Mouse (Mus musculus) MN1 (cell line): ENCODE measurements at regions not wholly inside any gene's neighbourhood (a gene's known extent, or its start where the extent isn't known, plus 50 kb on each side); places are given as distances from the start of the nearest gene placed in this dataset.

Source experiments
- DNase-seq: peaks from one replicate; pipeline ENCODE4 v3.0.0-alpha.2; 2016; ENCODE audit warnings: low spot score

GRCm38 (mm10) chr6:94413987-94414360 lies 86.2 kb upstream of the Slc25a26 start:
- DNase-seq, result no peak

DNA sequence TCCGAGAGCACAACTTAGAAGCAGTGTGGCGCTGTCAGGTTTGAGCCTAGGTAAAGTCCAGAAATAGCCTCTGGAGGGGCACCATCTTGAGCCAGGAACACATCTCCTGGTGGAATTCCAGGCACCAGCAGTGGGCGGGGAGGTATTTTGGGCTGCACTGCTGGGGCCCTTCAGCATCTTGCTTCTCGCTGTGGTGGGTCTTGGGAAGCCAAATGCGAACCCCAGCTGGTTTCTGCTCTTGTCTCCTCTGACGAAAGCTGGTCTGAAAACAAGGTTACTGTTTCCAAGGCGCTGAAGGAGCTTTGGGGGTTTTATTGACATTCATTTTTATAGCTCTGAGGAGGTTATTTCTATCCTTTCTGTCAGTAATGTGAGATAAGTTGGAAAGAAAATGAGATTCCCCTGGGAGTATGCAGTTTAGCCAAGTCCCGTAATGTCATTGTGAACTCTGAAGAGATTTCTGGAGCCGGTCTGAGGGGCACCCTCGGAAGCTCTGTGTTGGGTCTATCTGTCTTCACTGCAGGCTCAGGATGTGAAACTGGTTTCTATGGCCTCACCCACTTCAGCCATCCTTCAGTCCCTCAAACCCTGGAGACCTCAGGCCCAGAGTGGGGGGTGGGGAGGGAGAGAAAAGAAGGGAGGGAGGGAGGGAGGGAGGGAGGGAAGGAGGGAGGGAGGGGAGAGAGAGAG lies 86.7 kb upstream of the Slc25a26 start:
- DNase-seq, result no peak

DNA sequence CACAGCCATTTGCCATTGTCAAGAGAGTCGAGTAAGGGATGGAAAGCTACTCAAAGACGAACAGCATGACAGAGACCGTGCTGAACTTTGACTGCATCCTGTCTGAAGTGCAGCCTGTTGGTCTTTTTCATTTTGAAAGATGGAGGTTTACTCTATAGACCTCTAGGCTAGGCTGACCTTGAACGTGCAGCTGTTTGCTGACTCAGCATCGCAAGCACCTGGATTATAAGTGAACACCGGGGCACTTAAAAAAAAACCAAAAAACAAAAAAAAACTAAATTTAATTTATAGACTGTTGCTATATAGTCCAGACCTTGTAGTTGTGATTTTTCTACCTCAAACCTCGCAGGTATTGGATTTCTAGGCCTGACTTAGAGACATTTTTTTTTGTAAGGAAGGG lies 87.8 kb upstream of the Slc25a26 start:
- no peak for DNase-seq

DNA sequence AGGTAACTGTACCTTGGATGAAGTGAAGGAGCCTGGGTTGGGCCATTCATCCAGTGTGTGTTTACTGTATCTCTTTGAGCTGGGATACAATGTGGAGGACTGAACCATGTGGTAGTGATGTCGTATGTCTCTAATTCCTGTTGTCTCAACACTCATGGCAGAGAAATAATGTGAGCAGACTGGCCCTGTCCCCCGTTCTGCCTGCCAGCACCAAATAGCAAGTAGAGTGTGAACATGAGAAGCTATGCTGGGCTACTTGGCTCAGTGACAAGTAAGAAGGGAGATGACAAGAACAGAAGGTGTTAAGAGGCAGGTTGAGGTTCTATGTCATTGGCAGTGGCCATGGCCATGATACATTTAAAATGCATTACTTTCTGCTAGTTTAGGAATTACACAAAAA lies 89.7 kb upstream of the Slc25a26 start:
- DNase-seq, result no peak

- DNase-seq, result no peak
These were observed 91.1 kb upstream of the Slc25a26 start for GRCm38 (mm10) chr6:94408996-94409395.

GRCm38 (mm10) chr6:94407751-94408150 lies 92.4 kb upstream of the Slc25a26 start:
- DNase-seq, result no peak

- peak; percentile 70 for DNase-seq
These were observed 94.6 kb upstream of the Slc25a26 start for GRCm38 (mm10) chr6:94405371-94406076.

DNA sequence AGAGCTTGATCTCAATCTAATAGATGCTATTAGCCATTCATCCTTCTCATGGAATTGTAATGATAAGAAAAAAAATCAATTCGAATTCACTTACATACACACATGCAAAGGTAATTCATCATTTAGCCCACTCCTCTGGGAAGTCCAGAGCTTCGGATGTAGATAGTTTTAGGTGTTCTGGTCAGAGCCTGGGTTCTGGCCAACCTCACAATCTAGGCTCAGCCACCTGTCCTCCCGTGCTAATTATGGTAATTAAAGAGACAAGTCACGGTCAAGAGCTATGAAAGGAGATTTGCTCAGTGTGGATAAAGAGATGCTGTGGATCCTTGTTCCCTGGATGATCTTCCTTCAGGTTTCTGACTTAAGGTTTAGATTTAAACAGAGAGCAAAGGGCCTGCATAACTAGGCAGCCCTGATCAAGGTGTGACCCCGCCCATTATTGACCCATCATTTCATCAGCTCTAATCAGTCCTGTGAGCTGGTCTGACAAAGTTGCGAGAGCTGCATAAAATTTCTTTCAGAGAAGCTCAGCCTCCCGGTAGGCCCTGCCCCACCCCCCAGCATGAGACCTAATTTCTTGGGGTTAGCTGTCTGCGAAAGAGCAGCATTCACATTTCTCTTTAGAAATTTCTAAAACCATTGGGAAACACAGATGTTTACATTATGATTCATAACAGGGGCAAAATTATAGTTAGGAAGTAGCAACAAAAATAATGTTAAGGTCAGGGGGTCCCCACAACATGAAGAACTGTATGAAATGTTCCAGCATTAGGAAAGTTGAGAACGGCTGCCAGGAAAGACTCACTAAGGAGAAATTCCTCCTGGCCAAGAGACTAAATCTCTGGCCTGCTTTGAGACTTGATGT lies 98.3 kb upstream of the Slc25a26 start:
- peak; percentile 59 for DNase-seq

- peak; percentile 62 for DNase-seq
These were observed 99.0 kb upstream of the Slc25a26 start for GRCm38 (mm10) chr6:94401061-94401591.

DNA sequence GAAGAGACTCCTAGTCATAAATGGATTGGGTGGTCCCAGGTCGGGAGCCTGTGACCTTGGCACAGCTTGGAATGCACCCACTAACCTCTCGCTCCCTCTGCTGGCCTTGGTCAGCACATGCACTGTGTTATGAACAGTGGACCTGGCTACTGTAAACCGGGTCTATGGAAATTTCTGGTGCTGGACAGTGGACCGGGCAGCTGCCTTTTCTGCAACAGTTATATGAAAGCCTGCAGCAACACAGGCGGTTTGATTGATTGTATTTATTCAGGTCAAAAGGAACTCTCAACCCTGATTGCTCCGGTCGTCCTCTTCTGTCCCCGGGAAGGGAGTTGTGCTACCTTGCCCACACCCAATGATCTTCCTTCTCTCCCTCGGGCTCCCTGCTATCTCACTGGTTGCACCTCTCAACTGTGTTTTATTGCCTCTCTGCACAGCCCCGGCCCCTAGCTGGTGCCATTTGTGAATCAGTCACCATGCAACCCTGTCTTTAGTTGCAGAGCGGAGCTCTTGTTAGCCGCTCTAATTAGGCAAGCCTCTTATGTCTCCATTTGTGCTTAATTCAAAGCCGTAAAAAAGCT lies 99.6 kb upstream of the Slc25a26 start:
- peak; percentile 85 for DNase-seq

DNA sequence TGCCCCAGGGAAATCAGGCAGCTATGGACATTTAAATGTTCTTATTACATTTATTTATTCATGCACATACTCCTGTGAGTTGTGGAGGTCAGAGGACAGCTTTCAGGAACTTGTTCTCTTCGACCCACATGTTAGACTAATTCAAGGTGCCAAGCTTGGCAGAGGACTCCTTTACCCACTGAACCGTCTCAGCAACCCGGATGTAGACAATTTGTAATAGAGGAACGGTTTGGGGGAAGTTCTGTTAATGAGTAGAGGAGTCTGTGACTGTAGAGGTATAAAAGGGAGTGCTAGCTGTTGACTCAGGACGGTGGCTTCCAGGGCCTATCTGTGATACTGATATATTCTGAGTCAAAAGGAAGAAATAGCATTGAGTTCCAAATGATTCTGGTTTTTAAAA lies 107.4 kb upstream of the Magi1 start:
- DNase-seq, result no peak

GRCm38 (mm10) chr6:94390403-94390802 lies 106.7 kb upstream of the Magi1 start:
- DNase-seq, result no peak

GRCm38 (mm10) chr6:94389716-94390115 lies 106.0 kb upstream of the Magi1 start:
- DNase-seq, result no peak

DNA sequence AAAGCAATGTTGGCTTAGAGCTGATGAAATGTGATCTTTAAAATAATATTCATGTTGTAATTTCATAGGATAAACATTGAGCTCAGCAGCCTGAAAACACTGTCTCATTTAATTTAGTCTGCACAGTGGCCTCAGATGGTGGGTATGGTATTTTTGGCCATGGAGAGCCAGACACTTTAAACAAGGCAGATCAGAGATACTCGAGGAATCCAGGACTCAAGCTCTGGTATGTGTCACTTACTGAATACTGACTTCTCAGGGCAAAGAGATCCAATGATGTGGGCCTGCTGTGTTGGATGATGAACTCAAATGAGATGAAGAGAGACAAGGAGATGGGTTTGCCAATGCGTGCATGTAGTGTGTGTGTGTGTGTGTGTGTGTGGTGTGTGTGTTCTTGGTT lies 103.9 kb upstream of the Magi1 start:
- DNase-seq, result no peak

DNA sequence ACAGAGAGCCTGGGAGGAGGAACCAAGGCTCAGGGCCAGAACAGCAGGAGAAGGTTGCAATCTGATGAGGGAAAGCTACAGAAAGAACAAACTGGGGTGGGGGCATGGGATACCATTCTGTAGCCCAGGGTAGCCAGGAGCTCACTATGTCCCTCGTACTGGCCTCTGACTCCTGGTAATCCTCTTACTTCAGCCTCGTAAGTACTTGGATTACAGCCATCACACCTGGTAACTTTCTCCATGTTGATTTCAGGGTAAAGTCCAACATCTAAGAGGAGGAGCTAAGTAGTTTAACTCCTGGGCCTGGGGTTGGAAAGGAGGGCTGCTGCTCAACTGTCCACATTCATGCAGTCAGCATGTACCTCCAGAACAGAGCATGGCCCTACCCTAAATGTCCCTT lies 101.8 kb upstream of the Magi1 start:
- DNase-seq, result no peak

- DNase-seq, result no peak
These were observed 86.3 kb upstream of the Magi1 start for GRCm38 (mm10) chr6:94369991-94370390.

GRCm38 (mm10) chr6:94363951-94364350 lies 80.2 kb upstream of the Magi1 start:
- no peak for DNase-seq

GRCm38 (mm10) chr6:94362626-94363025 lies 78.9 kb upstream of the Magi1 start:
- DNase-seq, result no peak

- no peak for DNase-seq
These were observed 73.9 kb upstream of the Magi1 start for GRCm38 (mm10) chr6:94357568-94357967.

GRCm38 (mm10) chr6:94354451-94355095 lies 70.9 kb upstream of the Magi1 start:
- no peak for DNase-seq

DNA sequence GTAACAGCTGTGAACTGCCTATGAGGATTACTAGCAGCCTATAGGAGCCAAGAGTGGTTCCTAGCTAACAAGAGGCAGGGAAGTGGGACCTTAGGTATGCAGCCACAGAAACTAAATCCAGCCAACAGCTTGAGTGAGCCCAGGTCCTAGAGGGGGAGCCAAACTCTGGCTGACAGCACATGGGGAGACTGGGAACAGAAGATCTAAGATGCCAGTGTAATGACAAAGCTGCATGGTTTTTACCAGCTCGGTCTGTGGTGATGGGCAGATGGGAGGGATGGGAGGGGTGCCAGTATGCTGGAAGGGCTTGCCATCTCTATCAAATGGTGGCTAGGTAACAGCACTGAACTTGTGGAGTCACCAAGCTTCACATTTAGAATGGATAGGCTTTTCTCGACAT lies 60.6 kb upstream of the Magi1 start:
- no peak for DNase-seq

DNA sequence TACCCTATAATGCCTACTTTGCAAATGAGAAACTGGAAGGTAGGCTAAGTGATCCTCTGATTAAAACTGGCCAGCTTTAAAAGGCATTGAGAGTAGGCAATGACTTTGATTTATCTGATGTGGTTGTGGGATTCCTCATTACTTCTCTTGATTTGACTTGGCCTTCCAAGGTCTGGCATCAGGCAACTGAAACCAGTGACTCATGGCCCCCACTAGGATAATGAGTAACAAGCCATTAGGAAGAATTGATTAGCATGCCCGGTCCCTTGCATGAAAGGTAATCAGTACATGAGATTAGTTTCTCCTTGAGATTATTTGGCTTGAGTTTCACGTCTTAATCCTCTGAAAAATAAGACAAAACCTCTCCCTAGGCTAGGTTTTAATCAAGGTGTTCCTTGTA lies 56.8 kb upstream of the Magi1 start:
- DNase-seq, result peak; percentile 16
